Mouse (Mus musculus) ovary, postnatal 10 days (tissue): ENCODE measurements around the gene Cd81.

Experiments used
- DNase-seq: peaks from one replicate; pipeline ENCODE4 v3.0.0; 2022; ENCODE audit warnings: low spot score

Gene Cd81

GRCm38 (mm10) chr7:143114773-143115172, 62.2 kb downstream of the Cd81 start:
- DNase-seq = no peak

GRCm38 (mm10) chr7:143116521-143116920, 64.0 kb downstream of the Cd81 start:
- no peak for DNase-seq
